24 mouse cellular contexts compared by ENCODE assay signal in the genomic region with DNA sequence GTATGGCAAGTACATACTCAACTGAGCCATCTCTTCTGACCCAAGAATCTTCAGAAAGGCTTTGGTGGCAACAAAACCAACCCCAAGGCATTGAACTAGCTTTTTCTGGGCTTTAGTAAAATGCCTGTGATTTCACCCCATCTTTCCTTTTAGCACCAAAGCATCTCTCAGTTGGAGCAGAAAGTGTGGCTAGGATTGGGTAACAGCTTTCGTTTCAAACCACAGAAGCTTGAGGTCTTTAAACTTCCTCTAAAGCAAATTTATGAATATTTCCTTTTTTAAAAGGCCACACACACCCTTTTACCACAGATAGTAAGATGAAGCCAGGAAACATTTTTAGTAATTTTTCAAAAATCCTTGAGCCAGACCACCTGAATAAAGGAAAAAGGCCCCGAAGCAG.
"Had no signal": no experiment of that assay in that cellular context is flagged by ENCODE, and none has a peak within 500 bp of the region (broad histone marks: within the 10 kb centered on the region; RNA-seq: fewer than 3 reads in every experiment).

No protein-coding gene starts in this region.

- H3K9ac ChIP-seq: heart, embryonic 12.5 days; hindbrain, embryonic 13.5 days; hindbrain, embryonic 15.5 days; kidney, embryonic 15.5 days; limb, embryonic 13.5 days; limb, embryonic 15.5 days; liver, embryonic 12.5 days; liver, embryonic 14.5 days had no signal

- H3K4me2 ChIP-seq: heart, embryonic 12.5 days; hindbrain, embryonic 13.5 days; hindbrain, embryonic 15.5 days; kidney, embryonic 15.5 days; limb, embryonic 13.5 days; limb, embryonic 15.5 days; liver, embryonic 12.5 days had no signal

- H3K27me3 ChIP-seq: heart, embryonic 12.5 days; hindbrain, embryonic 13.5 days; hindbrain, embryonic 15.5 days; kidney, embryonic 15.5 days; limb, embryonic 13.5 days; limb, embryonic 15.5 days; liver, embryonic 12.5 days had no signal

- DNase-seq: gastrocnemius, postnatal 14 days; gastrocnemius, postnatal 36 days; heart, postnatal 10 days; heart, postnatal 4 days; kidney, adult 11 months; kidney, adult 2 months; kidney, adult 9 months; kidney, postnatal 14 days; kidney, postnatal 36 days; layer of hippocampus, postnatal 36 days; left cerebral cortex, postnatal 4 days had no signal

- H3K36me3 ChIP-seq: heart, embryonic 10.5 days; heart, embryonic 12.5 days; hindbrain, embryonic 13.5 days; hindbrain, embryonic 15.5 days; kidney, embryonic 15.5 days; limb, embryonic 13.5 days; limb, embryonic 15.5 days; liver, embryonic 12.5 days had no signal

- H3K9me3 ChIP-seq: heart, embryonic 10.5 days; heart, embryonic 12.5 days; hindbrain, embryonic 13.5 days; hindbrain, embryonic 15.5 days; kidney, embryonic 15.5 days; limb, embryonic 13.5 days; limb, embryonic 15.5 days; liver, embryonic 12.5 days had no signal

- ATAC-seq: hindbrain, postnatal 0 days; intestine, embryonic 16.5 days; liver, embryonic 12.5 days had no signal

- H3K4me1 ChIP-seq: heart, embryonic 10.5 days; hindbrain, embryonic 15.5 days; liver, embryonic 12.5 days had no signal

- H3K4me3 ChIP-seq: heart, embryonic 10.5 days; heart, embryonic 12.5 days; hindbrain, embryonic 13.5 days; hindbrain, embryonic 15.5 days; kidney, embryonic 15.5 days; layer of hippocampus, adult 2 months; limb, embryonic 13.5 days; limb, embryonic 15.5 days; liver, embryonic 12.5 days had no signal

- H3K27ac ChIP-seq: heart, embryonic 10.5 days; hindbrain, embryonic 13.5 days; hindbrain, embryonic 15.5 days; hindbrain, postnatal 0 days; kidney, embryonic 15.5 days; kidney, postnatal 0 days; layer of hippocampus, adult 2 months; limb, embryonic 13.5 days; limb, embryonic 15.5 days; liver, embryonic 12.5 days; liver, embryonic 14.5 days had no signal
